Comparison of ENCODE assay signal across 8 mouse cellular contexts in genomic region chr7:137221599-137221998, GRCm38 (mm10).
DNase-seq lines count a peak whose midpoint lies in the region; ATAC-seq and TF ChIP-seq lines count a peak whose summit lies in the region.

No protein-coding gene starts in this region.

- no peak for TF ChIP-seq CTCF in kidney, postnatal 0 days (IDR thresholded peaks at IDR 0.05; ENCODE audit: low read depth)

- no peak overlapping the region for H3K4me3 ChIP-seq in embryonic facial prominence, embryonic 14.5 days (ENCODE audit: low read depth, low read length)
- H3K4me3 ChIP-seq in kidney, postnatal 0 days (replicated peaks; ENCODE audit: low read depth, low read length), result no peak overlapping the region

- ATAC-seq in embryonic facial prominence, embryonic 14.5 days (ENCODE audit: low read depth), result peak; percentile 51
- ATAC-seq in kidney, postnatal 0 days (replicated peaks; ENCODE audit: low FRiP score, low read depth), result peak; percentile 29; the same call in 1 of the 2 replicates
- no peak for ATAC-seq in megakaryocyte progenitor cell, adult 5-6 weeks (replicated peaks; ENCODE audit: poor library complexity)
- no peak for ATAC-seq in CD4-positive, CD25-positive, alpha-beta regulatory T cell, adult 4 months

- no peak overlapping the region for H3K27ac ChIP-seq in embryonic facial prominence, embryonic 14.5 days (replicated peaks; ENCODE audit: low read depth, low read length)
- H3K27ac ChIP-seq in kidney, postnatal 0 days, result no peak overlapping the region

- no peak overlapping the region for H3K4me2 ChIP-seq in embryonic facial prominence, embryonic 14.5 days (ENCODE audit: low read depth, low read length)
- no peak overlapping the region for H3K4me2 ChIP-seq in kidney, postnatal 0 days (ENCODE audit: low read length)

- peak; percentile 14 to 39 for DNase-seq in lung, postnatal 4 days
- DNase-seq in lung, postnatal 36 days, result no peak
- peak; percentile 71 for DNase-seq in embryonic facial prominence, embryonic 14.5 days (ENCODE audit: low spot score)
- peak; percentile 22 for DNase-seq in kidney, postnatal 0 days (ENCODE audit: low spot score)
- peak; percentile 33 for DNase-seq in ovary, postnatal 36 days (ENCODE audit: low spot score)
- DNase-seq in spleen, postnatal 14 days (ENCODE audit: low spot score in 2 of 2), result no peak

- H3K4me1 ChIP-seq in embryonic facial prominence, embryonic 14.5 days (ENCODE audit: control insufficient read depth, insufficient read depth, low read length), result peaks cover 18% of the 10 kb centered on the region
- no peaks in the 10 kb centered on the region for H3K4me1 ChIP-seq in kidney, postnatal 0 days (replicated peaks; ENCODE audit: insufficient read depth, low read length)

- H3K9me3 ChIP-seq in embryonic facial prominence, embryonic 14.5 days (ENCODE audit: control insufficient read depth, low read length), result no peaks in the 10 kb centered on the region
- no peaks in the 10 kb centered on the region for H3K9me3 ChIP-seq in kidney, postnatal 0 days (replicated peaks; ENCODE audit: low read length)

- 17% methylated on average over 6 of the region's 6 CpGs for whole genome bisulfite sequencing in embryonic facial prominence, embryonic 14.5 days
- WGBS in kidney, postnatal 0 days, result 33% methylated on average over 6 of the region's 6 CpGs

- H3K27me3 ChIP-seq in embryonic facial prominence, embryonic 14.5 days (replicated peaks; ENCODE audit: control insufficient read depth, insufficient read depth, low read length), result no peaks in the 10 kb centered on the region
- no peaks in the 10 kb centered on the region for H3K27me3 ChIP-seq in kidney, postnatal 0 days (ENCODE audit: insufficient read depth, low read length)

- peaks cover 17% of the 10 kb centered on the region for H3K36me3 ChIP-seq in embryonic facial prominence, embryonic 14.5 days (ENCODE audit: control insufficient read depth, insufficient read depth, low read length)
- H3K36me3 ChIP-seq in kidney, postnatal 0 days (ENCODE audit: insufficient read depth, low read length), result no peaks in the 10 kb centered on the region

- no peak overlapping the region for H3K9ac ChIP-seq in embryonic facial prominence, embryonic 14.5 days (ENCODE audit: low read depth, low read length)
- H3K9ac ChIP-seq in kidney, postnatal 0 days (ENCODE audit: low read depth, low read length), result no peak overlapping the region

Comparison
In these comparisons a context has a peak if more than half of its experiments do, and no peak if none do; other contexts are left out.
1. DNase-seq: peak in lung, postnatal 4 days (2 of 2), embryonic facial prominence, embryonic 14.5 days (single experiment), kidney, postnatal 0 days (single experiment) and ovary, postnatal 36 days (single experiment); none in lung, postnatal 36 days (single experiment) and spleen, postnatal 14 days (0 of 2).
2. ATAC-seq: peak in embryonic facial prominence, embryonic 14.5 days (single experiment) and kidney, postnatal 0 days (single experiment); none in megakaryocyte progenitor cell, adult 5-6 weeks (single experiment) and CD4-positive, CD25-positive, alpha-beta regulatory T cell, adult 4 months (single experiment).